Comparison of ENCODE assay signal across 8 mouse cellular contexts in genomic region chr12:17324549-17325470, GRCm38 (mm10). TPM values are rescaled to one million over a fixed set of nuclear protein-coding genes. Genes with fewer than 3 reads are reported as not detected.
DNase-seq lines count a peak whose midpoint lies in the region; ATAC-seq and TF ChIP-seq lines count a peak whose summit lies in the region.

No protein-coding gene starts in this region.

- DNase-seq in spleen, postnatal 36 days (ENCODE audit: low spot score in 2 of 2), result peak; percentile 6 to 15
- no peak for DNase-seq in spleen, adult 12 weeks (ENCODE audit: low spot score)
- peak; percentile 42 for DNase-seq in hindbrain, embryonic 11.5 days (ENCODE audit: low spot score)
- DNase-seq in thymus, postnatal 36 days, result no peak
- DNase-seq in thymus, postnatal 10 days (ENCODE audit: low spot score in 2 of 2), result no peak

- no peaks in the 10 kb centered on the region for H3K9me3 ChIP-seq in hindbrain, embryonic 11.5 days (ENCODE audit: control insufficient read depth, low read length)
- no peaks in the 10 kb centered on the region for H3K9me3 ChIP-seq in limb, embryonic 13.5 days
- no peaks in the 10 kb centered on the region for H3K9me3 ChIP-seq in midbrain, embryonic 15.5 days

- WGBS in hindbrain, embryonic 11.5 days, result 4% methylated on average over 51 of the region's 51 CpGs
- WGBS in limb, embryonic 13.5 days, result 4% methylated on average over 51 of the region's 51 CpGs
- 2% methylated on average over 51 of the region's 51 CpGs for WGBS in midbrain, embryonic 15.5 days

- peaks cover 26% of the 10 kb centered on the region for H3K27me3 ChIP-seq in hindbrain, embryonic 11.5 days (ENCODE audit: control insufficient read depth, insufficient read depth, low read length)
- peaks cover 71% of the 10 kb centered on the region for H3K27me3 ChIP-seq in limb, embryonic 13.5 days
- H3K27me3 ChIP-seq in midbrain, embryonic 15.5 days (replicated peaks), result peaks cover 29% of the 10 kb centered on the region

- TF ChIP-seq CTCF in cortical plate, adult 2 months (IDR thresholded peaks at IDR 0.05; ENCODE audit: extremely low read depth, insufficient read depth, low read length), result no peak

- peak; percentile 45; the same call in 1 of the 2 replicates for ATAC-seq in hindbrain, embryonic 11.5 days (ENCODE audit: low FRiP score)
- ATAC-seq in limb, embryonic 13.5 days (ENCODE audit: low FRiP score, low read depth), result no peak
- ATAC-seq in midbrain, embryonic 15.5 days (replicated peaks), result peak; percentile 70

- peak overlapping the region; percentile 52 for H3K4me2 ChIP-seq in hindbrain, embryonic 11.5 days (replicated peaks; ENCODE audit: low read depth, low read length)
- H3K4me2 ChIP-seq in limb, embryonic 13.5 days (replicated peaks), result peak overlapping the region; percentile 85
- peak overlapping the region; percentile 94 for H3K4me2 ChIP-seq in midbrain, embryonic 15.5 days

- TF ChIP-seq POLR2A in cortical plate, adult 2 months (IDR thresholded peaks at IDR 0.05; ENCODE audit: extremely low read depth, insufficient read depth, low read length), result no peak

- H3K36me3 ChIP-seq in hindbrain, embryonic 11.5 days (ENCODE audit: control insufficient read depth, insufficient read depth, low read length), result no peaks in the 10 kb centered on the region
- H3K36me3 ChIP-seq in limb, embryonic 13.5 days, result no peaks in the 10 kb centered on the region
- no peaks in the 10 kb centered on the region for H3K36me3 ChIP-seq in midbrain, embryonic 15.5 days (replicated peaks)

- no peak overlapping the region for H3K27ac ChIP-seq in cortical plate, adult 2 months (ENCODE audit: insufficient read depth, low read length)
- H3K27ac ChIP-seq in hindbrain, embryonic 11.5 days (ENCODE audit: low read depth, low read length), result no peak overlapping the region
- no peak overlapping the region for H3K27ac ChIP-seq in limb, embryonic 13.5 days
- no peak overlapping the region for H3K27ac ChIP-seq in midbrain, embryonic 15.5 days

- peak overlapping the region; percentile 24 for H3K4me3 ChIP-seq in cortical plate, adult 2 months (ENCODE audit: insufficient read depth, low read length)
- H3K4me3 ChIP-seq in hindbrain, embryonic 11.5 days (ENCODE audit: low read depth, low read length), result peak overlapping the region; percentile 30
- H3K4me3 ChIP-seq in limb, embryonic 13.5 days, result peak overlapping the region; percentile 46
- peak overlapping the region; percentile 47 for H3K4me3 ChIP-seq in midbrain, embryonic 15.5 days

- H3K4me1 ChIP-seq in cortical plate, adult 2 months (ENCODE audit: control insufficient read depth, insufficient read depth, low read length), result no peaks in the 10 kb centered on the region
- no peaks in the 10 kb centered on the region for H3K4me1 ChIP-seq in hindbrain, embryonic 11.5 days (replicated peaks; ENCODE audit: control insufficient read depth, insufficient read depth, low read length)
- peaks cover 11% of the 10 kb centered on the region; the same call in 1 of the 2 replicates for H3K4me1 ChIP-seq in limb, embryonic 13.5 days
- peaks cover 13% of the 10 kb centered on the region for H3K4me1 ChIP-seq in midbrain, embryonic 15.5 days

- H3K9ac ChIP-seq in hindbrain, embryonic 11.5 days (ENCODE audit: low read depth, low read length), result peak overlapping the region; percentile 29; the same call in 1 of the 2 replicates
- H3K9ac ChIP-seq in limb, embryonic 13.5 days, result peak overlapping the region; percentile 60
- H3K9ac ChIP-seq in midbrain, embryonic 15.5 days, result peak overlapping the region; percentile 48

RNA-seq across cellular contexts. Expression of gene Atp6v1c2, which starts 4.3 kb away (rescaled TPM):
- polyA plus RNA-seq in cortical plate, adult 2 months (2012; rRNA removed), result 1.8 and 2.2 TPM in 2 replicates
- polyA plus RNA-seq in hindbrain, embryonic 11.5 days (2014; fragmentation: Nextera tagmentation; extraction: Ambion mirVana), result 0.43 and 1.0 TPM in 2 replicates
- 0.34 and 0.37 TPM in 2 replicates for polyA plus RNA-seq in limb, embryonic 13.5 days (2015; fragmentation: Nextera tagmentation; extraction: Ambion mirVana)
- 0.59 and 0.75 TPM in 2 replicates for polyA plus RNA-seq in midbrain, embryonic 15.5 days (2015; fragmentation: Nextera tagmentation; extraction: Ambion mirVana)

RNA-seq across cellular contexts. Expression of gene Nol10, which starts 23.4 kb away (rescaled TPM):
- polyA plus RNA-seq in cortical plate, adult 2 months (2012; rRNA removed), result 15.7 and 15.9 TPM in 2 replicates
- 28.1 and 31.2 TPM in 2 replicates for polyA plus RNA-seq in hindbrain, embryonic 11.5 days (2014; fragmentation: Nextera tagmentation; extraction: Ambion mirVana)
- polyA plus RNA-seq in limb, embryonic 13.5 days (2015; fragmentation: Nextera tagmentation; extraction: Ambion mirVana), result 25.9 and 26.1 TPM in 2 replicates
- polyA plus RNA-seq in midbrain, embryonic 15.5 days (2015; fragmentation: Nextera tagmentation; extraction: Ambion mirVana), result 20.7 and 21.6 TPM in 2 replicates

RNA-seq across cellular contexts. Expression of gene Pdia6, which starts 58.5 kb away (rescaled TPM):
- 87.3 and 96.5 TPM in 2 replicates for polyA plus RNA-seq in cortical plate, adult 2 months (2012; rRNA removed)
- 545 and 570 TPM in 2 replicates for polyA plus RNA-seq in hindbrain, embryonic 11.5 days (2014; fragmentation: Nextera tagmentation; extraction: Ambion mirVana)
- polyA plus RNA-seq in limb, embryonic 13.5 days (2015; fragmentation: Nextera tagmentation; extraction: Ambion mirVana), result 652 and 680 TPM in 2 replicates
- polyA plus RNA-seq in midbrain, embryonic 15.5 days (2015; fragmentation: Nextera tagmentation; extraction: Ambion mirVana), result 270 and 273 TPM in 2 replicates

Comparison
In these comparisons a context has a peak if more than half of its experiments do, and no peak if none do; other contexts are left out.
1. DNase-seq: peak in spleen, postnatal 36 days (2 of 2) and hindbrain, embryonic 11.5 days (single experiment); none in spleen, adult 12 weeks (single experiment), thymus, postnatal 36 days (0 of 2) and thymus, postnatal 10 days (0 of 2).
2. Peak in every context shown above with its lines, with median percentiles within 50 percentile points of each other: H3K4me3 ChIP-seq, H3K4me2 ChIP-seq and H3K9ac ChIP-seq.